Mouse (Mus musculus) thymus, adult 2 months (tissue): Measurements from ENCODE around the gene Celf3.

ENCODE experiments used
- CTCF ChIP-seq: fragments of 200-500 bp; IDR thresholded peaks from 2 replicates; pipeline ENCODE4 v1.5.1; 2012; ENCODE audit warnings: mild to moderate bottlenecking, control low read depth, low read length, moderate library complexity, borderline replicate concordance; ENCODE audit not compliant: control insufficient read depth, poor library complexity, insufficient read depth; ENCODE audit errors: extremely low read depth
- POLR2A ChIP-seq: fragments of 200-500 bp; IDR thresholded peaks from 2 replicates; pipeline ENCODE4 v1.6.1; 2012; ENCODE audit warnings: mild to moderate bottlenecking, low read length, control low read depth, moderate library complexity; ENCODE audit not compliant: control insufficient read depth, poor library complexity, insufficient read depth; ENCODE audit errors: extremely low read depth

- no peak for TF ChIP-seq CTCF
- no peak for TF ChIP-seq POLR2A
These were observed 1.5 kb downstream of the Celf3 start for GRCm38 (mm10) chr3:94479564-94479963.
